Mouse (Mus musculus) central nervous system, embryonic 18 days (tissue): ENCODE results near the gene Mcf2. TPM values are rescaled to one million over a fixed set of nuclear protein-coding genes. Genes with fewer than 3 reads are reported as not detected.

Experiments
- polyA plus RNA-seq: library from polyadenylated mRNA; depleted of rRNA; stranded (reverse); fragments of >200 nt; gene quantifications from 2 replicates; pipeline ENCODE4 v1.2.3, GENCODE M21; 2012; rRNA removed

Mcf2 gene
- 2.2 and 2.3 TPM in 2 replicates for polyA plus RNA-seq

DNA sequence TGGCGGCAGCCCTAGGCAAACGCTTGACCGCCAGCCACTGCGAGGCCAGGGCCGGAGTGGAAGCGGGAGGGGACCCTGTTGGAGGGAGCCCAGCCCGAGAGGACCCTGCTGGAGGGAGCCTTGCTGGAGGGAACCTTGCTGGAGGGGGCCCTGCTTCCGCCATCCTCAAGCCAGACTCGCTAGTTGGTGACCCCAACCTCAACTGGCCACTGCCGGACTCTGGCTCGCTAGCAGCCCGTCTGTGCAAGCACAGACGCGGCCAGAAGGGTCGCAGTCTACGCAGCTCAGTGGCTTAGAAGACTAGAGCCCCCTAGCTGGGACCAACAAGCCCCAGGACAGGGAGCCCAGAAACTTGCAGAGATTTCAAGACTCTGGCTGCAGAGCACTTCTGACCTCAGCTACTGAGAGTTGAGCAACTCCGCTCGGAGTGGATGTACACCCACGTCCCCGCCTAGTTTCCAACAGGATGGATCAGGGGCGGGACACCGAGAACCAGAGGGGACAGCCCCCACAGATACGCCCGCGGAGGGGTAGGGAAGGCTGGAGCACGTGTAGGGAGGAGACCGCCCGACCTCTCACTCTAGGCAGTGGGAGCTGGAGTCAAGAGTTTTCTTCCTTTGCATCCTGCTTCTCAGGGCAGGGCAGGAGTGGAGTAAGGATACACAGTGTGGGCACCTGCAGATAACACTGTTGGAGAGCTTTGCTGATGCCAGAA is at the start of gene Mcf2:
Mcf2 (minus strand) TSS at position 346 of the 715 bp plus-strand sequence.

Other genes starting within 250 kb of the Mcf2 start
- 0.04 TPM in 1 of 2 replicates, not detected in the other for gene F9, start 179.6 kb downstream of the Mcf2 start, polyA plus RNA-seq